Mouse (Mus musculus) kidney, embryonic 14.5 days (tissue): ENCODE data around the gene Tnk1. TPM values are rescaled to one million over a fixed set of nuclear protein-coding genes. Genes with fewer than 3 reads are reported as not detected.

Source experiments
- ATAC-seq: fragments of 200-750 bp; cut with Nextera tagmentation; 2 replicates; pipeline ENCODE4 v1.8.0; 2017; ENCODE audit warnings: moderate number of reproducible peaks, mild to moderate bottlenecking, moderate TSS enrichment, moderate library complexity; ENCODE audit not compliant: low FRiP score, low TSS enrichment
- H3K27ac ChIP-seq: fragments of 300-500 bp; sonication (generic); 2 replicates; pipeline ENCODE4 v1.5.1; 2014; ENCODE audit warnings: low read depth, mild to moderate bottlenecking, low read length, moderate library complexity, mixed read lengths
- H3K27me3 ChIP-seq: fragments of 300-500 bp; sonication (generic); 2 replicates; pipeline ENCODE4 v1.6.1; 2014; ENCODE audit warnings: mild to moderate bottlenecking, low read length; ENCODE audit not compliant: control insufficient read depth, insufficient read depth
- H3K36me3 ChIP-seq: fragments of 300-500 bp; sonication (generic); 2 replicates; pipeline ENCODE4 v1.6.1; 2014; ENCODE audit warnings: low read length, mixed read lengths; ENCODE audit not compliant: control insufficient read depth, insufficient read depth
- H3K4me1 ChIP-seq: fragments of 300-500 bp; sonication (generic); 2 replicates; pipeline ENCODE4 v1.6.1; 2014; ENCODE audit warnings: low read length, mixed read lengths; ENCODE audit not compliant: control insufficient read depth, insufficient read depth
- H3K4me2 ChIP-seq: fragments of 300-500 bp; sonication (generic); replicated peaks from 2 replicates; pipeline ENCODE4 v1.6.1; 2014; ENCODE audit warnings: low read depth, mild to moderate bottlenecking, low read length
- H3K4me3 ChIP-seq: fragments of 300-500 bp; sonication (generic); 2 replicates; pipeline ENCODE4 v1.5.1; 2014; ENCODE audit warnings: mild to moderate bottlenecking, low read length
- H3K9ac ChIP-seq: fragments of 300-500 bp; sonication (generic); 2 replicates; pipeline ENCODE4 v1.6.1; 2014; ENCODE audit warnings: low read depth, mild to moderate bottlenecking, low read length, moderate library complexity
- H3K9me3 ChIP-seq: fragments of 300-500 bp; sonication (generic); 2 replicates; pipeline ENCODE4 v1.6.1; 2016; ENCODE audit warnings: low read length; ENCODE audit not compliant: control insufficient read depth
- WGBS: fragments of 180-500 bp; shearing (Covaris S2); extraction: QIAGEN DNeasy Blood & Tissue Kit; methylation state at CpG from one replicate; pipeline ENCODE4 v1.1.7; 2014; 5-methylcytosine and 5-hydroxymethylcytosine counted together
- polyA plus RNA-seq: library from polyadenylated mRNA; unstranded; fragments of >200 nt; fragmentation: Nextera tagmentation; extraction: Ambion mirVana; gene quantifications from 2 replicates; pipeline ENCODE4 v1.2.1, GENCODE M21; 2014

Gene Tnk1
- polyA plus RNA-seq, 1 experiment from 2014 or later, result 4.9 TPM

- Histone ChIP-seq H3K4me2 (peak within 1 kb of the TSS; percentile 81), H3K27me3 (no peaks in the 10 kb centered on the region), H3K36me3 (no peaks in the 10 kb centered on the region), H3K9ac (peak within 1 kb of the TSS; percentile 64), H3K4me3 (peak within 1 kb of the TSS; percentile 40), H3K27ac (peak within 1 kb of the TSS; percentile 96), H3K9me3 (no peaks in the 10 kb centered on the region), H3K4me1 (peaks cover 29% of the 10 kb centered on the region)
- peak; percentile 92 for ATAC-seq
- under 1% methylated on average over 46 of the region's 46 CpGs for WGBS
Measured at GRCm38 (mm10) chr11:69880853-69881603, 22.5 kb upstream of the Tnk1 start, which contains the start of gene Kctd11. Gene Kctd11, minus strand, starts transcription at chr11:69881406.

DNA sequence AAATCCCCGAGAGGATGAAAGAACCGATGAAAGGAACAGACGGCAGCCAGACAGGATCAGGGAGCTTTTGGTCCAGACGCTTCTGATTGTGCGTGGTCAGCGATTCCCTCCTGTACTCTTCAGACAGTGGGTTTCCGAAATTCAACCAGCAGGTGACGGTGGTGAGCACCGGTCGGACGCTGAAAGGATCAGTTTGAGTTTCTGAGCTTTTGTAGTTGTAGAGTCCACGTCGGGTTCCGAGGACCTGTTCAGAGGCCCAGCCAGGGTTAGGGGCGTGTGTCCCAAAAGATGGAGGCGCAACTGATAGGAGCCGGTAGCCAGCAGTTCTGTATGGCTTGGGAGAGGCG, 21.9 kb upstream of the Tnk1 start:
- H3K9me3 ChIP-seq, result no peaks in the 10 kb centered on the region
- peak overlapping the region; percentile 40 for H3K4me3 ChIP-seq
- no peaks in the 10 kb centered on the region for H3K36me3 ChIP-seq
- H3K27ac ChIP-seq, result peak overlapping the region; percentile 96
- peak overlapping the region; percentile 28 for H3K9ac ChIP-seq
- WGBS, result 0% methylated on average over 18 of the region's 18 CpGs
- peak overlapping the region; percentile 81 for H3K4me2 ChIP-seq
- no peaks in the 10 kb centered on the region for H3K27me3 ChIP-seq
- H3K4me1 ChIP-seq, result peaks cover 29% of the 10 kb centered on the region
- ATAC-seq, result no peak; the same call in 1 of the 2 replicates

- Histone ChIP-seq H3K4me3 (peak overlapping the region; percentile 40), H3K27me3 (no peaks in the 10 kb centered on the region), H3K27ac (no peak overlapping the region), H3K9ac (peak overlapping the region; percentile 28), H3K36me3 (no peaks in the 10 kb centered on the region), H3K4me1 (peaks cover 29% of the 10 kb centered on the region), H3K4me2 (peak overlapping the region; percentile 81), H3K9me3 (no peaks in the 10 kb centered on the region)
- no peak for ATAC-seq
- 48% methylated on average over 15 of the region's 15 CpGs for WGBS
Measured at GRCm38 (mm10) chr11:69879711-69880110, 21.2 kb upstream of the Tnk1 start.

DNA sequence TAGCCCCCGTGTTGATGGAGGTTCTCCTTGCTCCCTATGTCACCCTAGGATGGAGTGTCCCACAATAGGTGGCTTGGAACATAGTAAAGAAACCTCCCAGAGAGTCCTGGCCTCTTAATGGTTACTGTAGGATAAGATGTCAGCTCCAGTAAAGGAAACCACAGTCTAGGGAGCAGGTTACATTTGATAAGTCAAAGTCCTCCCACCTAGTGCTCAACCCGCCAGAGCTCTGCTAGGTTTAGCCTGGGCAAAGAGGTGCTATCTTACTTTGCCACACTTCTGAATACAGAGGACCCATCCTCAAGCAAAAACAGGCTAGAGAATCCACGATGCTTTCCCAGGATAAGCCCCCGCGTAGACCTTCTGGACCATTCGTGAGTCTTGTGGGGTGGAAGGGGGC, 20.4 kb upstream of the Tnk1 start:
- Histone ChIP-seq H3K27me3 (no peaks in the 10 kb centered on the region), H3K36me3 (no peaks in the 10 kb centered on the region), H3K27ac (no peak overlapping the region), H3K4me2 (peak overlapping the region; percentile 81), H3K9me3 (no peaks in the 10 kb centered on the region), H3K4me1 (peaks cover 29% of the 10 kb centered on the region), H3K4me3 (no peak overlapping the region; the same call in 1 of the 2 replicates), H3K9ac (no peak overlapping the region)
- ATAC-seq, result no peak
- 79% methylated on average over 6 of the region's 6 CpGs for WGBS

- Histone ChIP-seq H3K27ac (no peak overlapping the region), H3K4me3 (no peak overlapping the region), H3K4me2 (no peak overlapping the region), H3K9me3 (no peaks in the 10 kb centered on the region), H3K4me1 (peaks cover 29% of the 10 kb centered on the region), H3K9ac (no peak overlapping the region), H3K36me3 (no peaks in the 10 kb centered on the region), H3K27me3 (no peaks in the 10 kb centered on the region)
- no peak for ATAC-seq
- WGBS, result 85% methylated on average over 3 of the region's 3 CpGs
Measured at GRCm38 (mm10) chr11:69878399-69878798, 19.9 kb upstream of the Tnk1 start.

DNA sequence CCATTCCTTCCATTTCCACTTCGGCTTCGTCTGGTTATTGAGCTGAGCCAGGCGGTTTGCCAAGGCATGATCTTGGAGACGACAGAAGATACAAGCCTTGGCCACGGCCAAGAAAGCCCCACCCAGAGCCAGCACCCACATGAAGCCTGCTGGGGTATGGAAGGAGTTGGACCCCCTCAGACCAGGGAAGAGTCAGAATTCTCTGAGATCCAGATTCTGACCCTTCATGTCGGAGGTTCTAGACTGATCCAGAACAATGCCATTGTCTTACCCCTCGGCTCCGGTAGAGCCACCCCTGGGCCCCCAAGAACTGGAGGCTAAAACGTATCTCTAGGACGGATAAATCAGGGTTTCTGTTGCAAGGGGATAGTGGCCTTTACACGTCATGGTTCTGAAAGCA, 19.3 kb upstream of the Tnk1 start, which contains the start of gene Tmem95:
TSS of gene Tmem95 (minus strand) at position 141 of the 400 bp plus-strand sequence.
- H3K9ac ChIP-seq, result 0 out of 2 replicates have a peak within 1 kb of the TSS, but pooled peaks have one; percentile 14

DNA sequence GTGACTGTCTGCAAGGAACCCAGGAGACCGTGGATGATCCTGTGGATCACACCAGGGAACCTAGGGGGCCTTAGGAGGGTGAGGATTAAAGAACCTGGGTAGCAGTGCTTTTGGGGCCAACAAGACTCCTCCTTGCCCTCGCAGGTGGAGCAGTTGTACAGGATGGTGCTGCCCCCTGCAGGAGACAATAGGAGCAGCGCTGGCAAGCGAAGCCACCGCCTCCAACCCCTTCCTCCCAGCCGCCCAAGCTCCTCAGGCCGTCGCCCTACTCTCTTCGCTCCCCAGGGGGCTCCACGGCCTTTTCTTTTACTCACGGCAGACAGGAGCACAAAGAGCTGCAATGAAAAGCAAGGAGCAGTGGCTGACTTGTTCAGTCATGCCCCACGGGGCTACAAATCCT, 18.3 kb upstream of the Tnk1 start:
- 5% methylated on average over 12 of the region's 12 CpGs for WGBS
- Histone ChIP-seq H3K4me3 (no peak overlapping the region; the same call in 1 of the 2 replicates), H3K4me1 (peaks cover 24% of the 10 kb centered on the region), H3K4me2 (peak overlapping the region; percentile 20; the same call in 1 of the 2 replicates), H3K9ac (0 out of 2 replicates have a peak overlapping the region, but pooled peaks have one; percentile 14), H3K9me3 (no peaks in the 10 kb centered on the region), H3K27ac (no peak overlapping the region), H3K27me3 (no peaks in the 10 kb centered on the region), H3K36me3 (no peaks in the 10 kb centered on the region)
- ATAC-seq, result 0 out of 2 replicates have a peak, but pooled peaks have one; percentile 22

More for the DNA sequence above, 19.3 kb upstream of the Tnk1 start, which contains the start of gene Tmem95:
- no peaks in the 10 kb centered on the region for H3K36me3 ChIP-seq
- no peaks in the 10 kb centered on the region for H3K27me3 ChIP-seq
- no peak for ATAC-seq
- H3K4me2 ChIP-seq, result peak within 1 kb of the TSS; percentile 20; the same call in 1 of the 2 replicates
- no peaks in the 10 kb centered on the region for H3K9me3 ChIP-seq
- no peak within 1 kb of the TSS for H3K27ac ChIP-seq
- 89% methylated on average over 11 of the region's 11 CpGs for WGBS
- no peak within 1 kb of the TSS; the same call in 1 of the 2 replicates for H3K4me3 ChIP-seq
- H3K4me1 ChIP-seq, result peaks cover 29% of the 10 kb centered on the region

DNA sequence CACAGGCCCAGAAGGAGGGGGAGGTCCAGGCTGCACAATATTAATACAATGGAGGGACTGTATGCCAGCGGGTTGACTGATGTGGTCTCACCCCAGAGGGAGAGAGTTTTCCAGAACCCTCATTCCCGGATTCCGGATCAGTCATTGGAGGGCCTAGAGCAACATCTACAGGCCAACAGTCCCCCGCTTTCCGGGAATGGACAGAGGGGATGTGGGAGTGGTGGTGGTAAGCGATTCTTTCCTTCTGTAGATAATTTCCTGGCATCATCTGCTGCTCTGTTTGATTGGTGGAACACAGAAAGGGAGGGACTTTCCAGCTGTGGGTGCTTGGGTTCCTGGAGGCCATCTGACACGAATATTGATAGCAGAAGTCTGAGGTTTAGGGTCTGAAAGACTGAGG, 17.7 kb upstream of the Tnk1 start:
- no peaks in the 10 kb centered on the region for H3K27me3 ChIP-seq
- H3K36me3 ChIP-seq, result no peaks in the 10 kb centered on the region
- peaks cover 19% of the 10 kb centered on the region for H3K4me1 ChIP-seq
- no peak overlapping the region for H3K9ac ChIP-seq
- no peak overlapping the region for H3K27ac ChIP-seq
- H3K4me3 ChIP-seq, result no peak overlapping the region
- no peak for ATAC-seq
- no peaks in the 10 kb centered on the region for H3K9me3 ChIP-seq
- 59% methylated on average over 7 of the region's 7 CpGs for whole genome bisulfite sequencing
- no peak overlapping the region for H3K4me2 ChIP-seq

- no peak overlapping the region for H3K9ac ChIP-seq
- 63% methylated on average over 4 of the region's 4 CpGs for WGBS
- H3K36me3 ChIP-seq, result no peaks in the 10 kb centered on the region
- no peak overlapping the region for H3K27ac ChIP-seq
- H3K27me3 ChIP-seq, result no peaks in the 10 kb centered on the region
- H3K4me2 ChIP-seq, result no peak overlapping the region
- ATAC-seq, result no peak
- peaks cover 4% of the 10 kb centered on the region; the same call in 1 of the 2 replicates for H3K4me1 ChIP-seq
- no peak overlapping the region for H3K4me3 ChIP-seq
- no peaks in the 10 kb centered on the region for H3K9me3 ChIP-seq
Measured at GRCm38 (mm10) chr11:69872451-69872850, 13.9 kb upstream of the Tnk1 start.
